Mouse (Mus musculus) c-Kit-positive CD71-positive TER-119-negative erythroid progenitor cells, embryonic 14.5 days (primary cell): Measurements from ENCODE around the gene Slc25a34.

Experiments used
- DNase-seq: peaks from one replicate; pipeline ENCODE4 v3.0.0-alpha.2; 2013; ENCODE audit warnings: low read depth

The Slc25a34 gene

DNA sequence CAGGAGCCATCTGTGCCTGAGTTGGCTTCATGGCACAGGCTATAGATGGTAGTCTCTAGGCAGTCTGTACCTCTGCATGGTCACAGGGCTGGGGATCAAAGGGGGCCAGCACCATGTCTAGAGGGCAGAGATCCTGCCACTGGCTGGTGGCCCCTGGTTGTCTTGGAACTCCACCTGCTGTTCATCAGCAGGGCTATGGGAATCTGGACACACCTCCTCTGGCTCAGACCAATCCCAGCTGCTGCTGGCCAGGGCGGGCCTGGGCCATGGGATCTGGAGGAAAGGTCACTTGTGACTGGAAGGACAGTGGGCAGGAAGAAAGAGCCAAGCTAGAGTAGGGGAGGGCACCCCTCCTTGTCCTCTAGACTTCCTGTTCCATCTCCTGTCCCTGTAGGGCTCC lies at the start of gene Slc25a34:
Gene Slc25a34, minus strand, starts transcription at position 156 of the 400 bp plus-strand sequence.
- DNase-seq, result no peak

GRCm38 (mm10) chr4:141672325-141672724 lies 48.7 kb upstream of the Slc25a34 start:
- no peak for DNase-seq

- no peak for DNase-seq
Observed at GRCm38 (mm10) chr4:141671389-141671788, 47.8 kb upstream of the Slc25a34 start.

DNA sequence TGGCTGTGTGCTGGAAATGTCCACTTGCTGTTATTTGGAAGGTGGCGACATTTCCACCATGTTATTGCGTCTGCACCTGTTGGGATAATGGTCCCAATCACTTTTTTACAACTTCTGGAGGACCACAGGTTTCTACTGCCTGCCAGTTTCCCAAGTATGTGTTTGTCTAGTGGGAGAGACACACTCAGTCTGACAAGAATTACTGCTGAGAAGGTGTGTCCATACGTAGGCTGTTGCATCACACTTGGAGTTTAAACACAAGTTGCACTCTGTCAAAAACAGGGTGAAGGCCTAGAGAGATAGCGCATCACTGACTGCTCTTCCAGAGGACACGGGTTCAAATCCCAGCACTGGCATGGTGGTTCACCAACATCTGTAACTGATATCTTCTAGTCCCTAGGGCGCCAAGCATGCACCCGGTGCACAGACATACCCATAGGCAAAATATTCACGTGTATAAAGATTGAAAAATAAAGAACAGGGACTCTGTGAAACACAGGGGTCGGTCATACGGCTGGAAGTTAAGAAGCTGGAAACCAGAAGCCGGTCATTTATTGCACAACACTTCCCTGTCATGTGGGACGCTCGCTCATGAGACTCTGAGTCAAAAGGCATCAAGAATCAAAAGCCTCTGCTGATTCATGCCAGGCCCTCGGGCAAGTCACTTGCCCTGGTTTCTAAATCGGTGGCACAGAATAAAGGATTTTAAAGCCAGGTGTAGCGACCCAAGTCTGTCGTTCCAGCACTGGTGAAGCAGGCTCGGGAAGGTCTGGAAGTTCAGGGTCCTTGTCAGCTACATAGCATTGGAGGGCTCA lies 46.5 kb upstream of the Slc25a34 start:
- DNase-seq, result no peak

GRCm38 (mm10) chr4:141664799-141665198 lies 41.2 kb upstream of the Slc25a34 start, which contains the start of gene Plekhm2:
TSS of gene Plekhm2 (minus strand) at chr4:141664899.
- DNase-seq, result no peak

GRCm38 (mm10) chr4:141664011-141664745 lies 40.6 kb upstream of the Slc25a34 start:
- peak; percentile 47 for DNase-seq

GRCm38 (mm10) chr4:141663122-141663931 lies 39.7 kb upstream of the Slc25a34 start:
- DNase-seq, result no peak

DNA sequence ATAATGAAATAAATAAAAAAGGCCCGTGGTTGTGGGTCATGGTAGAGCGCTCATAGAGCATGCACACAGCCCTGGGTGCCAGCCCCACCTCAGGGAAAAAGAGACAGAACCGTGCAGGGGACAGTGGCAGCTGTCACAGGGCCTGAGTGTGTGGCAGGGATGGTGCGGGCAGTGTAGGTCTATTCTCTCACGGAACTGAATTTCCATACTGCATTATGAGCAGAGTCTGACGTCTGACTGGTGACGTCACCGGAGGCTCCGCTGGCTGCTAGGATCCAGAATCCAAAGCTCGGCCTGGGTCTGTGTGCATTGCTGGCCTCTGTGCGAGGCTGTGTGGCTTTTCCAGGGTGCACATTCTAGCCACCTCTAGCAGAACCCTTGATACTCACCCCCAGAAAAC lies 37.3 kb upstream of the Slc25a34 start:
- no peak for DNase-seq

DNA sequence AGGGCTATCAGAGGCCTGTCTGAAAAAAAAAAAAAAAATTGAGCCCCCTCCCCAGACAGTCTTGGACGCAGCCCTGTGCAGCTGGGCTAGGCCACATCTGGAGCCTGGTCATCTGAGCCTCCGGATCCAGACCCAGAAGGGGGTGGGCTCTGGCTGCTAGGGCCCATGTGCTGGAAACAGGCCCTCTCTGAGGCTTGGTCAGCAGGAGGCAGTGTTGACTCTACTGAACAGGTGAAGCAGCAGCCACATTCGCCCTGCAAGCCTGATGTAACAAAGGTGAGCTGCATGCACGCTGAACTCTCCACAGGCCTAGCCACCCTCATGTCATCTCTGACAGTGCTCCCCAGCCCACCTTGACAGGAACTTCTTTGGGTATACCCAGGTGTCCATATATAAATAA lies 36.1 kb upstream of the Slc25a34 start:
- no peak for DNase-seq

DNA sequence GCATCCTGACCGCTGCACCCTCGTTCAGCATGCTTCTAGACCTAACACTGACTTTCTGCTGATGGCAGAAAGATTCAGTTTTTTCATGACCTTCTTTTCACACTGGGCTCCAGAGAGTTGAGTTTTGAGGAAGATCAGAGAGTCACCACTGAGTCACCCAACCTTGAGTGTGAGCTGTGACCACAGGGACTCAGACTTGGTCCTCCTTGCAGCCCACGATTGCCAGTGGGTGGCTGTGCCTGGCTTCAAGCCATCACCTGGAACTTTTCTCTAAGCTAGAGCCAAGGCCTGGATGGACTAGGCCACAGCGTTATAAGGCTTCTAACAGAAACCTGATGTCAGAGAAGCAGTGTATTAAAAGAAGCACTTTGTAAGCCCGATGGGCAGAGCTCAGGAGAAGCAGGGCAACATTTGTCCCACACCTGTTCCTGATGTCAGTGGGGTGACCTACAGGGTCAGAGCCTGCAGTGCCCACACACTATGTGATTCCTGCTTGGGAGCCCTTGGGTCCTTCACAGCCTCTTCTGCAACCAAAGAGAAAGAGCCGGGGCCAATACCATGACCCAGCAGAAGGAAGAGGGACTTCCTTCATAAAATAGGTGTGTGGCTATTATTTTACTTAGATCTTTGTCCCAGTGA lies 35.3 kb upstream of the Slc25a34 start:
- DNase-seq, result no peak

- no peak for DNase-seq
Observed at GRCm38 (mm10) chr4:141656932-141657331, 33.3 kb upstream of the Slc25a34 start.

- no peak for DNase-seq
Observed at GRCm38 (mm10) chr4:141655908-141656608, 32.4 kb upstream of the Slc25a34 start.

GRCm38 (mm10) chr4:141654509-141654908 lies 30.9 kb upstream of the Slc25a34 start:
- no peak for DNase-seq

DNA sequence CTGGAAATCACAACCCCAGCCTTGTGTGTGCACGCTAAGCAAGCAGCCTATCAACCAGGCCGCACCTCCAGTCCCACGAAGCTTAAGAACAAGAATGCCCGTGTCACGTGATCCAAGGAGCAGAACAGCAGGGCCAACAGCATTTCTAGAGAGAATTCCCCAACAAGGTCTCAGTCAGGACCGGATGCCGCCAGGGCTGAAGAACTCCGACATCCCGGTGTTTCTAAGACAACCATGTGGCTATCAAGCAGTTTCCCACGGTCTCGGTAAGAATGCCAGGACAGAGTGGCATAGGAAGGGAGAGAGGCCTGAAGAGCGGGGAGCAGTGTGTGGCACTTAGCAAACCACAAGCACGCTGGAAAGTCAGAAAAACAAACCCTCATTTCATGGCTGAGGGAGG lies 30.2 kb upstream of the Slc25a34 start:
- no peak for DNase-seq

GRCm38 (mm10) chr4:141653044-141653443 lies 29.4 kb upstream of the Slc25a34 start:
- DNase-seq, result no peak

- DNase-seq, result no peak
Observed at GRCm38 (mm10) chr4:141651944-141652343, 28.3 kb upstream of the Slc25a34 start.

DNA sequence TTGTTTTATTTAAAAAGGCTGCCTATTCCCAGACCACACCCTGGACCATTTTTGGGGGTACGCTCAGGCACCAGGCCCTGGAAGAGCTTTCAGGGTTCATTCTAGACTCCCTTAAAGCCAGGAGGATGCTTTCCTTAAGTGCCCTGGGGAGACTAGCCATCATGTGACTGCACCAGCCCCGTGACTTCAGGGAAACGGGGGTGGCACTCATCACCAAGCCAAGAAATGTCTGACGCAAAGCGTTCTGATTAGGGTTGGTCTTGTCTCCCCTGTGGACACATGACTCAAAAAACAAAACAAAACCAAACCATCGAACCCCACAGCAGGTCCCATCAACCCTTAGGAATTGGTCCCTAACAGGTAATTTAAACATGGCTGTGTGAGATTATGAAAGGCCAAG lies 27.7 kb upstream of the Slc25a34 start:
- no peak for DNase-seq

GRCm38 (mm10) chr4:141649244-141649643 lies 25.6 kb upstream of the Slc25a34 start:
- DNase-seq, result no peak

GRCm38 (mm10) chr4:141648262-141648661 lies 24.6 kb upstream of the Slc25a34 start:
- DNase-seq, result no peak

GRCm38 (mm10) chr4:141647187-141647586 lies 23.6 kb upstream of the Slc25a34 start:
- no peak for DNase-seq

- no peak for DNase-seq
Observed at GRCm38 (mm10) chr4:141645988-141646387, 22.4 kb upstream of the Slc25a34 start.
